Mouse (Mus musculus) kidney, embryonic 14.5 days (tissue): Measurements from ENCODE around the gene Frmd5. TPM values are rescaled to one million over a fixed set of nuclear protein-coding genes. Genes with fewer than 3 reads are reported as not detected.

ENCODE experiments used
- ATAC-seq: fragments of 200-750 bp; cut with Nextera tagmentation; 2 replicates; pipeline ENCODE4 v1.8.0; 2017; ENCODE audit warnings: moderate number of reproducible peaks, mild to moderate bottlenecking, moderate TSS enrichment, moderate library complexity; ENCODE audit not compliant: low FRiP score, low TSS enrichment
- H3K27ac ChIP-seq: fragments of 300-500 bp; sonication (generic); 2 replicates; pipeline ENCODE4 v1.5.1; 2014; ENCODE audit warnings: low read depth, mild to moderate bottlenecking, low read length, moderate library complexity, mixed read lengths
- H3K27me3 ChIP-seq: fragments of 300-500 bp; sonication (generic); 2 replicates; pipeline ENCODE4 v1.6.1; 2014; ENCODE audit warnings: mild to moderate bottlenecking, low read length; ENCODE audit not compliant: control insufficient read depth, insufficient read depth
- H3K36me3 ChIP-seq: fragments of 300-500 bp; sonication (generic); 2 replicates; pipeline ENCODE4 v1.6.1; 2014; ENCODE audit warnings: low read length, mixed read lengths; ENCODE audit not compliant: control insufficient read depth, insufficient read depth
- H3K4me1 ChIP-seq: fragments of 300-500 bp; sonication (generic); 2 replicates; pipeline ENCODE4 v1.6.1; 2014; ENCODE audit warnings: low read length, mixed read lengths; ENCODE audit not compliant: control insufficient read depth, insufficient read depth
- H3K4me2 ChIP-seq: fragments of 300-500 bp; sonication (generic); replicated peaks from 2 replicates; pipeline ENCODE4 v1.6.1; 2014; ENCODE audit warnings: low read depth, mild to moderate bottlenecking, low read length
- H3K4me3 ChIP-seq: fragments of 300-500 bp; sonication (generic); 2 replicates; pipeline ENCODE4 v1.5.1; 2014; ENCODE audit warnings: mild to moderate bottlenecking, low read length
- H3K9ac ChIP-seq: fragments of 300-500 bp; sonication (generic); 2 replicates; pipeline ENCODE4 v1.6.1; 2014; ENCODE audit warnings: low read depth, mild to moderate bottlenecking, low read length, moderate library complexity
- H3K9me3 ChIP-seq: fragments of 300-500 bp; sonication (generic); 2 replicates; pipeline ENCODE4 v1.6.1; 2016; ENCODE audit warnings: low read length; ENCODE audit not compliant: control insufficient read depth
- WGBS: fragments of 180-500 bp; shearing (Covaris S2); extraction: QIAGEN DNeasy Blood & Tissue Kit; methylation state at CpG from one replicate; pipeline ENCODE4 v1.1.7; 2014; 5-methylcytosine and 5-hydroxymethylcytosine counted together
- polyA plus RNA-seq: library from polyadenylated mRNA; unstranded; fragments of >200 nt; fragmentation: Nextera tagmentation; extraction: Ambion mirVana; gene quantifications from 2 replicates; pipeline ENCODE4 v1.2.1, GENCODE M21; 2014

Gene Frmd5
- polyA plus RNA-seq, 1 experiment from 2014 or later: 2.8 TPM

DNA sequence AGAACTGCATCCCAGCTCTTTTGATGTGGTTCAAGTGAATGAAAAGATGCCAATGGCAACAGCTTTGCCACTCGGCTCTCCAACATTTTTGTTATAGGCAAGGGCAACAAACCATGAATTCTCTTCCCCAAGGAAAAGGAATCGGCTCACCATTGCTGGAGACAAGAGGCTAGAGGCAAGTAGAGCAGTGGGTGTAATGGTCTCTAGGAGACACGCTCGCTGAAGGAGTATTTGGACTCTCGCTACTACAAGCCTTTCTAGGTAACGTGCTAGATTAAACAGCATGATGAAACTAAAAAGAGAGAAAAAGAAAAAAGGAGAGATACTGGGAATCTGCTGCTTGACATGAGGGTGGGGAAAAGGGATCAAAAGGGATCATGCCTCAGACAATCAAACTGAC, 87.9 kb downstream of the Frmd5 start:
- Histone ChIP-seq H3K9me3 (no peaks in the 10 kb centered on the region), H3K4me1 (no peaks in the 10 kb centered on the region), H3K27me3 (no peaks in the 10 kb centered on the region), H3K9ac (no peak overlapping the region), H3K36me3 (no peaks in the 10 kb centered on the region), H3K4me3 (no peak overlapping the region), H3K4me2 (no peak overlapping the region), H3K27ac (no peak overlapping the region)
- 86% methylated on average over 6 of the region's 6 CpGs for WGBS
- ATAC-seq: no peak

DNA sequence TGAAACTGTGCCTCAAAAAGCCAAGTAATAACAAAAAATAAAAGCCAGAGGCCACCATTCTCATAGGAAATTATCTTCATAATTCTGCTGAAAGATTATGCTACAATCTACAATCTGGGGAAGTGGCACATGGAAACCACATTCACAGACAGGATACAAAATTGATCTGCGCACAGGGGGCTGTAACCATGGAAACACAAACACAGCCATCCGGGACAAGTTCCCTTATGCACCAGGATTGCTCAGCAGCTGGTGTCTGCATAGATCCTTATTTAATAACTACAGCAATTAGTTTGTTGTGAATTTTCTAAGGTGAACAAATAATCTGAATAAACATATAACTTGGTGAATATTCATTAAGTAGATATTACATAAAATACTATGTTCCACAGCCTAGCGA, 89.8 kb downstream of the Frmd5 start:
- no peaks in the 10 kb centered on the region for H3K9me3 ChIP-seq
- no peak for ATAC-seq
- H3K4me2 ChIP-seq: no peak overlapping the region
- no peaks in the 10 kb centered on the region for H3K36me3 ChIP-seq
- no peak overlapping the region for H3K9ac ChIP-seq
- H3K27me3 ChIP-seq: no peaks in the 10 kb centered on the region
- no peak overlapping the region for H3K4me3 ChIP-seq
- no peak overlapping the region for H3K27ac ChIP-seq
- H3K4me1 ChIP-seq: no peaks in the 10 kb centered on the region
- 87% methylated on average over 3 of the region's 3 CpGs for WGBS

DNA sequence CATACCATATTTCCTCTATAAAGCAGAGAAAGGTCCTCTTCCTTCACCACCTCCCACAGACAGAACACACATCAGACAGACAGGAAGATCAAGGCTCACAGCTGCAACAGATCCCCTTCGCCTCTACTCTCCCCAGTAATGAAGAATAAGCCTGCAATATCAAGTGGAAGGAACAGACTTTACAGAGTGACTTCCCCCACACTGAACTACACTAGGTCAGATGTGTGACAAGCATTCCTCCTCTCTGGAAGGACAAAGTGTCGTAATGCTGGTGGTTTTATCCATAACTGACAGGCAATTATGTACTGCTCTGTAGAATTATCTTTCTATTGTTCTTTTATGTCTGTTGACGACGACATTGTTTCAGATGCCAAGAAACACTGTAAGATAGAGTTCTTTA, 93.3 kb downstream of the Frmd5 start:
- 69% methylated on average over 4 of the region's 4 CpGs for WGBS
- no peak overlapping the region for H3K4me2 ChIP-seq

DNA sequence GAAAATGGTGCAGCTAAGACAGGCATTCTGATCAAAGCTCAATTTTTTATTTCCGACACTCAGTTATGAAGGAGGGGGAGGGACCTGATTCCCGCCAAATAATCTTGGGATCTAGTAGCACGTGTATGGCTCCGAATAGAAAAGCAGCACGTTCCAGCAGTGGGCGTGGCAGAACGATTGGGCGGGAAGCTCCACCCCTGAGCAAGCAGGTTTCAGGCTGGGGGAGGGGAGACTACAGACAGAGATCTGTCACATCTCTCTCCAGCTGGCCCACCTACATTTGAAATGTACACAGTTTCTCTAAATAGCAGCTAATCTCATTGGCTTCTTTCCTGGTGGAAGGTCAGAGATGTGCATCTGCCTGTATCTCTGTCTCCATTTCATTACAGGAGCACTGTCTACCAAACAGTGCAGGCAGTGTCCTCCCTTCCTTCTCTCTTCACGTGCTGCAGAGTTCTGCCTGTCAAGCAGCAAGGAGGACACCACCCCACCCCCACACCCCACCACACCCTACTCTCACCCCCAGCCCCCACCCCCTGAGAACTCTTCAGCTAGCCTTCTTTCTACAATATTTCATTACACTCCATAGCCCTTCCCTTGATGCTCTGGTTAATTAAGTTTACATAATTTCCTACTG, 95.0 kb downstream of the Frmd5 start:
- Histone ChIP-seq H3K4me1 (no peaks in the 10 kb centered on the region), H3K36me3 (no peaks in the 10 kb centered on the region), H3K9me3 (no peaks in the 10 kb centered on the region), H3K27ac (no peak overlapping the region), H3K9ac (no peak overlapping the region), H3K4me2 (no peak overlapping the region), H3K4me3 (no peak overlapping the region), H3K27me3 (no peaks in the 10 kb centered on the region)
- ATAC-seq: no peak
- 20% methylated on average over 9 of the region's 9 CpGs for WGBS

More for the DNA sequence above, 93.3 kb downstream of the Frmd5 start:
- no peaks in the 10 kb centered on the region for H3K36me3 ChIP-seq
- H3K9ac ChIP-seq: no peak overlapping the region
- no peak for ATAC-seq
- H3K27me3 ChIP-seq: no peaks in the 10 kb centered on the region
- no peaks in the 10 kb centered on the region for H3K9me3 ChIP-seq
- H3K4me3 ChIP-seq: no peak overlapping the region
- no peak overlapping the region for H3K27ac ChIP-seq
- H3K4me1 ChIP-seq: no peaks in the 10 kb centered on the region

DNA sequence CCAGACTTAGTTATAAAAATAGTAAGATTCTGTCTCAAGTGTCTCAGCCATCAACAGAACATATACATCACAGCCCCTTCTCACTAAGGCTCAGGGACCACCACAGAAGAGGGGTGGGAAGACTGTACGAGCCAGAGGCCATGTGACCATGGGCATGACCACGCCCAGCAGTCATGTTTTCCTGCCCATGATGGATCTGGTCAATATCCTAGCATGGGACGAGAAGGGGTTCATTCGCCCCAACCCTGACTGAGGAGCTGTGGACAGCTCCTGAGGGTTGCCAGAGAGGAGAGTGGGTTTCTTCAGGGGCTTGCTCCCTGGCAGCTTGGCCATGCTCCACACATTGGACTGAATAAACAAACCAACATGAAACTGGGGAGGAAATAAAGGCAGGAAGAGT, 97.8 kb downstream of the Frmd5 start:
- Histone ChIP-seq H3K4me2 (no peak overlapping the region), H3K9me3 (no peaks in the 10 kb centered on the region), H3K36me3 (no peaks in the 10 kb centered on the region), H3K9ac (no peak overlapping the region), H3K27me3 (no peaks in the 10 kb centered on the region), H3K4me3 (no peak overlapping the region), H3K27ac (no peak overlapping the region), H3K4me1 (no peaks in the 10 kb centered on the region)
- 92% methylated on average over 4 of the region's 4 CpGs for whole genome bisulfite sequencing
- no peak for ATAC-seq

DNA sequence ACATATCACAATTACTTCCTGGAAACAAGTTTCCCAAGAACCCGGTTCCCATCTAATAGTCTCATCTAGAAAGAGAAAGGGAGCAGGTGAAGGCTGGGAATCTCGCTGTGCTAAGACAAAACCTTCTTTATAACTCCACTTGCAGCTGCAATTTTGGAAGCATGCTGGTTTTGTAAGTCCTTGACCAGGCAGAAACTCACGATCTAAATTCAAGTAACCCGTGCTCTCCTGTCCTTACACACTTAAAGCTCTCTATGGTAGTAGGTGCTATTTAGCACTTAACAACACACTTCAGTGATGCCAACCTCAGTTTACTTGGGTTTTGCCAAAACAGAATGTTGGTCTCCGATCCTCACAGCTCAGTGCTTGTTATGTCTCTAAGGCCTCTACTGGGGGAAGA, 99.4 kb downstream of the Frmd5 start:
- H3K27ac ChIP-seq: no peak overlapping the region
- H3K4me2 ChIP-seq: no peak overlapping the region
- WGBS: 86% methylated on average over 5 of the region's 5 CpGs
- no peak for ATAC-seq
- no peak overlapping the region for H3K9ac ChIP-seq
- no peaks in the 10 kb centered on the region for H3K36me3 ChIP-seq
- H3K4me3 ChIP-seq: no peak overlapping the region
- H3K27me3 ChIP-seq: no peaks in the 10 kb centered on the region
- H3K9me3 ChIP-seq: no peaks in the 10 kb centered on the region
- H3K4me1 ChIP-seq: no peaks in the 10 kb centered on the region

DNA sequence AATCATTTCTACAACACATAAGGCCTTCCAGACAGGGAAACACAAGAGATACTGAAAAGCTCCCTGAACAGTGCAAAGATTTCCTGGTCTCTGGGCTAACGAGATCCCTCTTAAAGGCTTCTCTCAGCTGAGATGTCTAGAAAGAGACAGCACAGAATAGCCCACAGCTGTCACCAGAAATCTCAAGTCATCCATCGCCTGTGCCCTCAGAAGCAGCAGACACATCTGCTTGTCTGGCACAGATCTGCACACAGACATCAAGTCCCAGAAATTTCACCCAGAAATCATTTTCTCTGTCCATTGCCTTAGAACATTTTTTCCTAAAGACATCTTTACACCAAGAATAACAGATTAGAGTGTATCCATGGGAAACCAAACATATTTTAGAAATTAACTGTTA, 101.1 kb downstream of the Frmd5 start:
- no peaks in the 10 kb centered on the region for H3K9me3 ChIP-seq
- no peak overlapping the region for H3K4me3 ChIP-seq
- H3K27ac ChIP-seq: no peak overlapping the region
- H3K4me2 ChIP-seq: no peak overlapping the region
- 69% methylated on average over 2 of the region's 2 CpGs for WGBS
- H3K27me3 ChIP-seq: no peaks in the 10 kb centered on the region
- ATAC-seq: no peak
- H3K36me3 ChIP-seq: no peaks in the 10 kb centered on the region
- no peak overlapping the region for H3K9ac ChIP-seq
- no peaks in the 10 kb centered on the region for H3K4me1 ChIP-seq

DNA sequence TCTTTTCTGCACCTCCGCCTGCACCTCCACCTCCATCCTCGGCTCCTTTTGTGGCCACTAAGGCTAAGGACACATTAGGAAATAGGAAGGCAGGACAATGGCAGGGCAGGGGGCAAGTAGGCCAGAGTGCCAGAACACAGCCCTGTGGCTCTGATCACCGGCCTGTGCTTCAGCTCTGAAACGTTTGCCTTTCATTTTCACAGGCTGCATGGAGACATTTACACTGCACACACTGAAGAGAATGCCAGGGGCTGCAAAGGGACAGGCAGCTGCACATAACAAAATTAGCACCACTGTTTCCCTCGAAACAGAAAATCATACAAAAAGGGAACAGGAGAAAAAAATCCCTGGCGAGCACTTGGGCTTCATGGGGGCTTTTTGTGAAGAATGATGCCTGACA, 107.6 kb downstream of the Frmd5 start:
- 53% methylated on average over 6 of the region's 6 CpGs for WGBS
- no peak for ATAC-seq
- no peaks in the 10 kb centered on the region for H3K4me1 ChIP-seq
- H3K4me3 ChIP-seq: no peak overlapping the region
- no peaks in the 10 kb centered on the region for H3K9me3 ChIP-seq
- no peak overlapping the region for H3K27ac ChIP-seq
- no peak overlapping the region for H3K4me2 ChIP-seq
- H3K36me3 ChIP-seq: no peaks in the 10 kb centered on the region
- H3K9ac ChIP-seq: no peak overlapping the region
- no peaks in the 10 kb centered on the region for H3K27me3 ChIP-seq

DNA sequence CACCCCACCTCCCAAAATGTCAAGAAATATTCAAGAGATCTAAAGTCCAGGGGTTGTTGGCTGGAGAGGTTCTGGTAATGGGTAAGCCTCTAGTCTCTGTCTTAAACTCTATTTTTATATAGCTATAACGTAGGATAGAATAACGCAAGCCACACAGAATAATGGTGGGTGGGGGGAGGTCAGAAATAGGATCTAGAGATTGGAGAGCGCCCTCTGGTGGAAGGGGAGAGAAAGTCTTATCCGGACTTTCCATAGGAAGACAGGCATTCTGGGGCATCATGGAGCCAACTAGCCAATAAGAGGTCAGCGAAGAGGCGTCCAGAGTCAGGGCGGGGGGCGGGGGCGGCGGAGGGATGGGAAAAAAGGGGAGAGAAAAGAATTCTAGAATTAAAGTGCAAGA, 111.5 kb downstream of the Frmd5 start:
- no peak for ATAC-seq
- no peaks in the 10 kb centered on the region for H3K4me1 ChIP-seq
- H3K9ac ChIP-seq: no peak overlapping the region
- no peaks in the 10 kb centered on the region for H3K36me3 ChIP-seq
- H3K4me2 ChIP-seq: no peak overlapping the region
- H3K27ac ChIP-seq: no peak overlapping the region
- H3K9me3 ChIP-seq: no peaks in the 10 kb centered on the region
- H3K4me3 ChIP-seq: no peak overlapping the region
- WGBS: 84% methylated on average over 10 of the region's 10 CpGs
- no peaks in the 10 kb centered on the region for H3K27me3 ChIP-seq
